Mouse (Mus musculus) kidney, adult 9 months (tissue): ENCODE results near the gene Tmem127.
"Not testable (repeated sequence)": the region's sequence is repeated elsewhere in the genome, so short reads cannot be mapped to it uniquely, and the experiment has no call there.

Experiments
- DNase-seq: peaks from one replicate; pipeline ENCODE4 v3.0.0; 2022

Gene Tmem127

GRCm38 (mm10) chr2:127247592-127248333, at the start of gene Tmem127, which contains the start of gene Ciao1:
TSS of gene Tmem127 (plus strand) at chr2:127247908.
TSS of gene Ciao1 (minus strand) at chr2:127247816.
- DNase-seq, result peak; percentile 99

DNA sequence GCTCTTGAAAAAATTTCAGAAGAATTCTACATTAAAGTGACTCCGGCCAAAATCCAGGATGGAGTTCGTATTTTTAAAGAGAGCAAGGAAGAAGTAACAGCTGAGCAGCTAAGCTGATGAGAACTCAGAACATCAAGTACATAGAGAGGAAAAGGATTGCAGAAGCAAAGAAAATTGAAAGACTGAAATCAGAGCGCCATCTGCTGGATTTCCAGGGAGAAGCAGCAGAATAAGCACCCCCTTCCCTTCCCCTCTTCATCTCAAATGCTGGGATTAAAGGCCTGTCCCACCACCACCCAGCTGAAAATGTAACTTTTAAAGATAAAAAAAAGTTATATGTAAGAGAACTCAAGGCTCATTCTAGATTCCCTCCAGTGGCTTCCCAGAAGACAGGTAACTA, 42.8 kb upstream of the Tmem127 start:
- DNase-seq, result peak; percentile 60

GRCm38 (mm10) chr2:127205936-127206335, 41.8 kb upstream of the Tmem127 start:
- not testable (repeated sequence) for DNase-seq

DNA sequence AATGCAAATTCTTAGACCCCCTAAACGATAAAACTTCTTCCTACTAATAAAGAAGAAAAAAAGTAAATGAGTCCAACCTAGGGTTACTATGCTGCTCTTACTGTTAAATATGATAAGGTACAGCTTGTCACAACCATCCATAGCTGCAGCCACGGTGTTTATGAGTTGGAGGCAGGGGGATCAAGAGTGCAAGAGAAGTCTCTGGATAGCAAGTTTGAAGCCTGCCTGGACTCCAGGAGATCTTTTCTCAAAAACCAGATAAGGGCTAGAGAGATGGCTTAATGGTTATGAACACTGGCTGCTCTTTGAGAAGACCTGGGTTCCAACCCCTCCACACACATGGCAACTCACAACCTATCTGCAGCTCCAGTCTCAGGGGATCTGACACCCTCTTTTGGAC, 40.8 kb upstream of the Tmem127 start:
- DNase-seq, result no peak

DNA sequence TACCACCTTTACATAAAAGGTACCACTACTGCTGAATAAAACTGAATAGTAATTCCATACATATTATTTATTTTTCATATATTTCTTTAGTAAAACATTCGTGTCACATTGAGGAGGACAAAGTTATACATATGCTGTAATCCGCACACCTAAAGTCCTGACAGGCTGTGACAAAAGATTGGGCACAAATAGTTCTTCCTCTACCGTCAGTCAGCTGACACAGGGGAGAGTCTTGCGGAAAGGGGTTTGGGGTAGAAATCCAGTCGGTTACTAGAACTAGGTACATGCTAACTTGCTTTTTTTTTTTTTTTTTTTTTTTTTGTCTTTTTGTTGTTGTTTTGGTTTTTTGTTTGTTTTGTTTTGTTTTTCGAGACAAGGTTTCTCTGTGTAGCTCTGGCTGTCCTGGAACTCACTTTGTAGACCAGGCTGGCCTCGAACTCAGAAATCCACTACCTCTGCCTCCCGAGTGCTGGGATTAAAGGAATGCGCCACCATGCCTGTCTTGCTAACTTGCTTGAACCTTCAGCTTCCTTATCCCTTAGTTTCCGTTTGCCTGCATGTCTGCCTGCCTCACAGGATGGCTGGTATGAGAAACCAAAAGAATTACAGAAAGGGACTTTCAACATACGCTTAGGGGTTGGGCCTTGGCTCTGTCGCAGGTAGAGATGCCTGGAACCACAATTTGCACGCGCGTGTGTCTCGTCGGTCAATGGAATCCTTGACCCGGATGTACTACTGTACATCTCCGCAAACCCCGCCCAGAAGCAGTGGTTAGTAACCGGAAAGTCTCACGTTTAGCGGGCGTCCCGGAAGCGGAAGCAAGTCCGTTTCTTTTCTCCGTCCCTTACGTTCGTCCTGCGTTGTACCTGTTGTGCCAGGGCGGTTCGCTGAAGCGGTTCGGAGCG, 39.9 kb upstream of the Tmem127 start, which contains the start of the genes 1810024B03Rik and Snrnp200:
Gene 1810024B03Rik, minus strand, starts transcription at position 734 of the 905 bp plus-strand sequence.
Gene Snrnp200, plus strand, starts transcription at position 840 of the 905 bp plus-strand sequence.
- DNase-seq, result peak; percentile 97

- DNase-seq, result no peak
Measured at GRCm38 (mm10) chr2:127208452-127208769, 39.3 kb upstream of the Tmem127 start.

DNA sequence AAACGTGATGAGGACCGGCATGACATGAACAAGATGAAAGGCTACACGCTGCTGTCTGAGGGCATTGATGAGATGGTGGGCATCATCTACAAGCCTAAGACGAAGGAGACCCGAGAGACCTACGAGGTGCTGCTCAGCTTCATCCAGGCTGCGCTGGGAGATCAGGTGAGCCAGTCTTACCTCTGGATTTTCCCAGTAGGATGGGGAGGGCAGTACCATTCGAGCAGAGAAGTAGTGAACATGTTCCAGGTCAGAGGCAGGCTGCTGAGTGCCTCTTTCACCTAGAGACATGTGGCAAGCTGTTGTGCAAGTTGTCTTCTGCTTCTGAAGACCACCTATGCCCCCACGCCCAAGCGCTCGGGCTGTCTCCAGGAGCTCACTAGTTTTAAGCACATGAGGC, 37.0 kb upstream of the Tmem127 start:
- DNase-seq, result no peak

- DNase-seq, result no peak
Measured at GRCm38 (mm10) chr2:127217746-127218145, 30.0 kb upstream of the Tmem127 start.

- no peak for DNase-seq
Measured at GRCm38 (mm10) chr2:127225261-127225660, 22.4 kb upstream of the Tmem127 start.

DNA sequence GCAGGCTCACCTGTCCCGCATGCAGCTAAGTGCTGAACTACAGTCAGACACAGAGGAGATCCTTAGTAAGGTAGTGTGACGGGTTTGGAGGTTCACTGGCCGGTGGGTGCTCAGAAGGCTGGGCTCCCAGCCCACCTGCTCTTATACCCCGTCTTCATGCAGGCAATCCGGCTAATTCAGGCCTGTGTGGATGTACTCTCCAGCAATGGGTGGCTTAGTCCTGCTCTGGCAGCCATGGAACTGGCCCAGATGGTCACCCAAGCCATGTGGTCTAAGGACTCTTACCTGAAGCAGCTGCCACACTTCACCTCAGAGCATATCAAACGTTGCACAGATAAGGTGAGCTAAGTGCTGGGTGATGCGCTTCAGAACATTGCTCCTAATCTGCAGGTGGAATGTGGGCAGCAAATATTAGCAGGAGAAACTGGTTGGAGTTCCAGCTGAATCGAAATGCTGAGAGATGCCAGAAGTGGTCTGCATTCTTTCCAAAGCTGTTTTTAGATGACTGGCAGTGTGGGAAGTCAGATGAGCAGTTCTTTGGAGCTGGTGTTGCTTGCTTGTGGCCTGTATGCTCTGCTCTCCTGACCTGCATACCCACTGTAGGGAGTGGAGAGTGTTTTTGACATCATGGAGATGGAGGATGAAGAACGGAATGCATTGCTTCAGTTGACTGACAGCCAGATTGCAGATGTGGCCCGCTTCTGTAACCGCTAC, 9.7 kb upstream of the Tmem127 start:
- DNase-seq, result no peak

- DNase-seq, result peak; percentile 68
Measured at GRCm38 (mm10) chr2:127240065-127240464, 7.6 kb upstream of the Tmem127 start.

DNA sequence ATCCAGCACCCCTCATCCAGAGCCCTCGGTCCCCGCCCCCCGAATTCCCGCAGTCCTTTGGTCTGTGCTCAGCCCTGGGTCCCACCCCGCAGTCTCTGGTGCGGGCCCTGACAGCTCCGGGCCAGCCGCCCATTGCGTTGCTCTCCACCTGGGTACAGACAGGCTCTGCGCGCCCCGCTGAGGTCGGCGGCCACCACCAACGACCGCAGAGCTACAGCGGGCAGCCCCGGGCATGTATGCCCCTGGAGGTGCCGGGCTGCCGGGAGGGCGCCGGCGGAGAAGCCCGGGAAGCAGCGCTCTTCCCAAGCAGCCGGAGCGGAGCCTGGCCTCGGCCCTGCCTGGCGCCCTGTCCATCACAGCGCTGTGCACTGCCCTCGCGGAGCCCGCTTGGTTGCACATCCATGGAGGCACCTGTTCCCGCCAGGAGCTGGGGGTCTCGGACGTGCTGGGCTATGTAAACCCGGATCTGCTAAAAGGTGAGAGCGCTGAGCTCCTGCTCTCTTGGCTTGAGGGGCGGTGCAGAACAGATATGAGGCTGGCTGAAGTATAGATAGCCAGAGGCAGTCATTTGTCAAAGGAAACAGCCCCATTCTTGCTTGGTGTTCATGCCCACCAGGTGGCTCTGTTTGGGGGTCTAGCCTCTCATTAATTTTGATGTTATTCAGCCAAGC, 761 bp downstream of the Tmem127 start:
- DNase-seq, result peak; percentile 40

DNA sequence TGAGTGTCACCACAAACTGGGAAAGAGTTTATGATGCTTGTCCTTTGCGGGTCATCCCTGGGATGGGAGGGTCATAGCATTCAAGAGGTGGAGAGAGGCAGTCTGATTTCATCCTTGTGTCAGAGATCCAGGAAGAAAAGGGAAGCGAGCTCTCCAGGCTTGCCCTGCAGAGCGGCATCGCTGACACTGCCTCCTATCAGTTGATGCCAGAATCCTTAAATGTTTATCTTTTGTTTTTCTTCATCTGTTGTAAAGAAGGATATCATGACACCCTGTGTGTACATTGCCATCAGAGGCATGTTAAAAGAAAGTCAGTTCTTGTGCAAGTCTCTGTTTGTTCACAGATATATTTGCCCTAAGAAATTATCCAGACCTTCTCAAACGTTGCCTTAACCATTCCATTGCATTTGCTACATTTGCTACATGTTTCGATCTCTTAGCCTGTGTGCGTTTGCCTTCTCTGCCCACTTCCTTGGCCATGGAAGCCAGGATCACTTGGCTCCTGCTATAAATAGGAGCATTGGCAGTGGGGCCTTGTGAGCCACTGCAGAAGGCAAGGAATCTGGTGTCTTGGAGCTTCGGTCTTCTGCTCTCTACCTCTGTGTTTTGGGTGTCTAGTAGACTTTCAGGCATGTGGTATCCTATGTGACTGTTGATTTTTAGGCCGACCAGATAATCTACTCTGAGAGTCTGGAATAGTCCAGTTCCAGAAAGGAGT, 2.7 kb downstream of the Tmem127 start:
- DNase-seq, result no peak

DNA sequence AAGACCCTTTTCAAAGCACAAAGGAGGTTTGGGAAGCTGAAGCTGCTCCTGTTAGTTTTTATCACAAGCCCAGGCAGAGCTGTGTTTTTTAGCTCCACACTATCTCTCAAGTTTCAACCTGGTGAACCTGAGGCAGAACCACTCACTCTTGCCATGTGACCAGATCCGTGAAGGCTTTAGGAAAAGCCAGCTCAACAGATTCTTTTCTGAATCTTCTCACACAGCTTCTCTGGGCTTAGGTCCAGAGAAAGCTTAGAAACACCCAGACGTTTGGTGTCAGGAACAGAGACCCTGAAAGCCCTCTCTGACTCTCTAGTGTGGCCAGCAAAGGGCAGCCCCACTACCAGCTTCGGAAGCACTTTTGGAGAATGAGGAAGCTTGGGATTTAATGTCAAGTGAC, 3.7 kb downstream of the Tmem127 start:
- DNase-seq, result peak; percentile 48

DNA sequence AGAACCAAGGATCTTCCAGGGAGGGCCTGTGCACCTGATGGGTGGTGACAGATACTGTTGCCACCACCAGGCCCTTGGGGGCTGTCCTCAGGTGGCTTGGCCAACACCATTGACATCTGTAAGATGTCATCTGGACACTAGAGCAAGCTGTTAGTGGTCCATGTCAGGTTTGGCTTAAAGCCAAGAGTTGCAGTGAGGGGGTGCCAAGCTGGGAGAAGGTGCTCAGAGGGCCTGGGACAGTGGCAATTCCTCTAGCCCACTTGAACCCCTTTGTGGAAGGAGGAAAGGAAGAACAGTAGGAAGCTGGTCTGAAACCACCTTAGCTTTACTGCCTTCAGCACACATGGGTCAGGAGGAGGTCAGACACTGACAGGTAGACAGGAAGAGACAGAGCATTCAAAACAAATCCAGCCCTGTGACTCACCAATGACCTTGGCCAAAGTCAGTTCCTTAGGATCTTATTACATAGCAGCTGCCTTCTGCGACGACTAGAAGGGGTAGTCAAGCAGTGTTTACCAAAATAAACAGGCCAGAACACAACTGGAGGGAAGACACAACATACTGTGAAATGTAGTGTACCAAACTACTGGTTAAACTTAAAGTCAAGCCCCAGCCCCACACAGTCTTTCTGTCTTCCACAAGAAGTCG, 4.3 kb downstream of the Tmem127 start:
- DNase-seq, result peak; percentile 49

DNA sequence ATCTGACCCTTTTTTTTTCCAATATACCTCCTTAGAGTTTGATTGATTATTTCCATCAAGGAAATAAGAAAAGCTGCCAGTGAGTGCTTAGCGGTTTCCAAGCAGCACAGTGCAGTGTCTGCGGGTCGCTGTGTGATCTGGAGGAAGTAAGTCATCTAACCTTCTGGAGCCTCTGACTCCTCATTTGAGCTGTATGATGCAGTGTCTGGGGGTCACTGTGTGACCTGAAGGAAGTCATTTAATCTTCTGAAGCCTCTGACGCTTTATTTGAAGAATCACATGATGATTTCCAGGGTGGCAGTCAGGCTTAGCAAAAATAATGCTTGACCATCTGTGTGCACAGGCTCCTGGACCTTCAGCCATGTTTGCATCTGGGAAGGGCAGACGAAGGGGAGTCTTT, 5.1 kb downstream of the Tmem127 start:
- DNase-seq, result no peak

DNA sequence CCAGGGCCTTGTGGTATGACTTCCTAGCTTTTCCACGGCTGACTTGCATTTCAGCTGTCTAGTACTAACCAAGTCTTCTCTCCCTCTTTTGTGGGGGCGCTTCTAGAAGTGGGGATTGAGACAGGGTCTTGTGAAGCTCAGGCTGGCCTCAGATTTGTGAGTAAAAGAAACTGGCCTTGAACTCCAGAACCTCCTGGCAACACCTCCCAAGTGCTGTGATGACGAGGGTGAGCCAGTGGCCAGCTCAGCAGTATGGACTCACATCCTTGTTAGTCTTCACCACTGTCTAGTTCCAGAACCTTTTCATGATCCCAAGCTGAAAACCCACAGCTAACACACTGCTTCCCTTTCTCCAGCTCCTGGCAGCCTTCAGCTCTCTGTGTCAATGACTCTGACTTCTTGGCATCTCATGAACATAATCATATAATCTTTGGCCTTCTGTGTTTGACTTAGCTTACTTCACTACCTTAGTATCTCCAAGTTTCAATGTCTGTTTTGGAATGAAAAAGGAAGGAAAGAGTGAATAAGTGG, 7.0 kb downstream of the Tmem127 start:
- DNase-seq, result no peak

DNA sequence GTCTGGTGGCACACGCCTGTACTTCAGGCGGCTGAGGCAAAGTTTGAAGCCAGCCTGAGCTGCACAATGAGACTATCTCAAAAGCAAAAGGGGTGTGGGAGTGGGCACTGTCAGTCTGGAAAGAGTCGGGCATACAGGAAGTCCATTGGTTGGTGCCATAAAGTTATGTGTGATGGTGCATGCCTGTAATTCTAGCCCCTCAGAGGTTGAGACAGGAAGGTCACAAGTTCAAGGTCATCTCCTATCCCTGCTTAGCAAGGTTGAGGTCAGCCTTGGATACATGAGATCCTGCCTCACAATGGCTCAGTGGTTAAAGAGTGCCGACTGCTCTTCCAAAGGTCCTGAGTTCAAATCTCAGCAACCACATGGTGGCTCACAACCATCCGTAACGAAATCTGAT, 7.6 kb downstream of the Tmem127 start:
- no peak for DNase-seq

- no peak for DNase-seq
Measured at GRCm38 (mm10) chr2:127259340-127259739, 11.6 kb downstream of the Tmem127 start.

DNA sequence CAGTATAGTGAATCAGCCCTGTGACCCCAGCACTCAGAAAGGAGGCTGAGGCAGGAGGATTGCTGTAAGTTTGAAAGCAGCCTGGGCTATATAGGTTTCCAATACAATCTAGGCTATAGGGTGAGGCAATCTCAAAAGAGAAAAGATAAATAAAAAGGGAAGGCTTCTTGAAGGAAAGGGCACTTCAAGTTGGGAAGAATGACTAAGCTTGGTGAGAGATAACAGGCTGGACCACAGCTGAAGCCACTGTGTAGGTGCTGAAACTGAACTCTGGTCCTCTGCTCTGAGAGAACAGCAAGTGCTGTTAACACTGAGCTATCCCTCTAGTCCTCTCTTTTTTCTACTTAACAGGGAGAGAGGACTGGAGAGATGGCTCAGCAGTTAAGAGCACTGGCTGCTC, 14.8 kb downstream of the Tmem127 start:
- no peak for DNase-seq

DNA sequence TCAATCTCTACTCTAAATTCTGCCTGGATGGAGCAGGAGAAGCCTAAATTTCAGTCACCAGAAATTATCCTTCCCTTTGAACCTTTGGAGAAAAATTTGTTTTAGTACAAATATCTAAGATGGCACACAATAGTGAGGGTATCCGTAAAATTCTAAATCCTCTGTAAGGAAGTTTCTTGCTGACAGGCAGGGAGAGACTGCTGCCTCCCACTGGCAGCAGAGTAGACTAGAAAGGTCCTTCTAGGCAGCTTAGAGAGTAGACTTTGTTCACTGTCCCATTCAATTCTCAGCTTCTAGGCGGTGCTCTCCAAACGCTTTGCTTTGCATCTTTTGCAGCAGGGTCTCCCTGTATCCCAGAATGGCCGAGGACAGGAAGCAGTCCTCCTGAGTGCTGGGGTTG, 20.1 kb downstream of the Tmem127 start:
- DNase-seq, result peak; percentile 41
